Mouse (Mus musculus) gastrocnemius, adult 18-20 months (tissue): ENCODE measurements at regions not wholly inside any gene's neighbourhood (a gene's known extent, or its start where the extent isn't known, plus 50 kb on each side); places are given as distances from the start of the nearest gene placed in this dataset.

Experiments used
- DNase-seq: peaks from one replicate; pipeline ENCODE4 v3.0.0; 2021; ENCODE audit warnings: low spot score

- no peak for DNase-seq
These were observed 127.6 kb upstream of the Psmd7 start for GRCm38 (mm10) chr8:107715901-107716300.

GRCm38 (mm10) chr8:107717856-107718255 is 129.6 kb upstream of the Psmd7 start:
- no peak for DNase-seq

GRCm38 (mm10) chr8:107719656-107720055 is 131.4 kb upstream of the Psmd7 start:
- no peak for DNase-seq

- DNase-seq: no peak
These were observed 138.5 kb upstream of the Psmd7 start for GRCm38 (mm10) chr8:107726716-107727115.

- DNase-seq: no peak
These were observed 139.0 kb upstream of the Psmd7 start for GRCm38 (mm10) chr8:107727276-107727675.

- no peak for DNase-seq
These were observed 150.8 kb upstream of the Psmd7 start for GRCm38 (mm10) chr8:107739091-107739490.

- DNase-seq: no peak
These were observed 168.8 kb upstream of the Psmd7 start for GRCm38 (mm10) chr8:107757083-107757482.

- DNase-seq: no peak
These were observed 170.4 kb upstream of the Psmd7 start for GRCm38 (mm10) chr8:107758637-107759036.

- DNase-seq: no peak
These were observed 165.5 kb upstream of the Zfhx3 start for GRCm38 (mm10) chr8:107776906-107777305.

- DNase-seq: no peak
These were observed 156.7 kb upstream of the Zfhx3 start for GRCm38 (mm10) chr8:107785771-107786170.

GRCm38 (mm10) chr8:107792286-107792685 is 150.2 kb upstream of the Zfhx3 start:
- no peak for DNase-seq

GRCm38 (mm10) chr8:107814931-107815330 is 127.5 kb upstream of the Zfhx3 start:
- DNase-seq: no peak

- DNase-seq: no peak
These were observed 126.7 kb upstream of the Zfhx3 start for GRCm38 (mm10) chr8:107815775-107816174.

- DNase-seq: no peak
These were observed 124.6 kb upstream of the Zfhx3 start for GRCm38 (mm10) chr8:107817796-107818195.

- no peak for DNase-seq
These were observed 122.2 kb upstream of the Zfhx3 start for GRCm38 (mm10) chr8:107820174-107820760.

GRCm38 (mm10) chr8:107821522-107821921 is 120.9 kb upstream of the Zfhx3 start:
- no peak for DNase-seq

GRCm38 (mm10) chr8:107824096-107824495 is 118.3 kb upstream of the Zfhx3 start:
- no peak for DNase-seq

- DNase-seq: no peak
These were observed 117.8 kb upstream of the Zfhx3 start for GRCm38 (mm10) chr8:107824640-107825039.

GRCm38 (mm10) chr8:107827500-107828125 is 114.8 kb upstream of the Zfhx3 start:
- no peak for DNase-seq

GRCm38 (mm10) chr8:107828541-107828940 is 113.9 kb upstream of the Zfhx3 start:
- DNase-seq: no peak

- no peak for DNase-seq
These were observed 109.0 kb upstream of the Zfhx3 start for GRCm38 (mm10) chr8:107833481-107833880.

- no peak for DNase-seq
These were observed 96.3 kb upstream of the Zfhx3 start for GRCm38 (mm10) chr8:107846141-107846540.

GRCm38 (mm10) chr8:107851236-107852043 is 91.0 kb upstream of the Zfhx3 start:
- no peak for DNase-seq
